Mouse (Mus musculus): ENCODE data around the gene Kdm2a.
"Not testable (repeated sequence)": the region's sequence is repeated elsewhere in the genome, so short reads cannot be mapped to it uniquely, and the experiment has no call there.

GRCm38 (mm10) chr19:4382303-4382702 is 15.8 kb downstream of the Kdm2a start:
- TF ChIP-seq TAL1, GATA1 (IDR thresholded peaks at IDR 0.05; ENCODE audit: low read length): not testable (repeated sequence)
